ENCODE assay signal across 7 mouse cellular contexts in genomic region chr7:145283487-145284187, GRCm38 (mm10). TPM values are rescaled to one million over a fixed set of nuclear protein-coding genes. Genes with fewer than 3 reads are reported as not detected.
DNase-seq lines count a peak whose midpoint lies in the region; ATAC-seq and TF ChIP-seq lines count a peak whose summit lies in the region.

Gene Tpcn2, minus strand, starts transcription at chr7:145284011.

- intact Hi-C loops in left cerebral cortex, postnatal 4 days (cut with DNase I) = no loop called here

- H3K9ac ChIP-seq in intestine, postnatal 0 days (ENCODE audit: low read depth, low read length) = peak within 1 kb of the TSS; percentile 63
- H3K9ac ChIP-seq in midbrain, embryonic 12.5 days (replicated peaks) = peak within 1 kb of the TSS; percentile 59

- peak; percentile 82 for TF ChIP-seq CTCF in intestine, postnatal 0 days (IDR thresholded peaks at IDR 0.05; ENCODE audit: low read depth)
- TF ChIP-seq CTCF in small intestine, adult 2 months (IDR thresholded peaks at IDR 0.05; ENCODE audit: extremely low read depth, insufficient read length, insufficient replicate concordance, low read depth, low read length) = peak; percentile 61; the same call in 1 of the 2 replicates

- H3K27ac ChIP-seq in embryonic facial prominence, embryonic 10.5 days (replicated peaks) = peak within 1 kb of the TSS; percentile 80
- peak within 1 kb of the TSS; percentile 70 for H3K27ac ChIP-seq in intestine, postnatal 0 days (ENCODE audit: low read depth, low read length)
- no peak within 1 kb of the TSS for H3K27ac ChIP-seq in midbrain, embryonic 12.5 days (replicated peaks)
- H3K27ac ChIP-seq in small intestine, adult 2 months (ENCODE audit: insufficient read depth, low read depth, low read length) = peak within 1 kb of the TSS; percentile 50

- WGBS in embryonic facial prominence, embryonic 10.5 days = 4% methylated on average over 18 of the region's 18 CpGs
- 2% methylated on average over 18 of the region's 18 CpGs for WGBS in intestine, postnatal 0 days
- 4% methylated on average over 18 of the region's 18 CpGs for WGBS in midbrain, embryonic 12.5 days
- 1% methylated on average over 18 of the region's 18 CpGs for WGBS in small intestine, adult 2 months

- H3K4me2 ChIP-seq in intestine, postnatal 0 days (replicated peaks; ENCODE audit: low read depth) = peak within 1 kb of the TSS; percentile 70
- H3K4me2 ChIP-seq in midbrain, embryonic 12.5 days (replicated peaks) = peak within 1 kb of the TSS; percentile 63

- peaks cover 30% of the 10 kb centered on the region for H3K4me1 ChIP-seq in embryonic facial prominence, embryonic 10.5 days
- H3K4me1 ChIP-seq in intestine, postnatal 0 days (replicated peaks; ENCODE audit: control insufficient read depth, insufficient read depth, low read length) = peaks cover 3% of the 10 kb centered on the region; the same call in 1 of the 2 replicates
- peaks cover 12% of the 10 kb centered on the region for H3K4me1 ChIP-seq in midbrain, embryonic 12.5 days
- H3K4me1 ChIP-seq in small intestine, adult 2 months (ENCODE audit: control insufficient read depth, insufficient read depth, insufficient read length, low read length) = peaks cover 19% of the 10 kb centered on the region

- peak within 1 kb of the TSS; percentile 59 for H3K4me3 ChIP-seq in embryonic facial prominence, embryonic 10.5 days
- H3K4me3 ChIP-seq in intestine, postnatal 0 days (ENCODE audit: low read depth, low read length) = peak within 1 kb of the TSS; percentile 56
- H3K4me3 ChIP-seq in midbrain, embryonic 12.5 days = peak within 1 kb of the TSS; percentile 50
- H3K4me3 ChIP-seq in small intestine, adult 2 months (ENCODE audit: low read depth, low read length) = peak within 1 kb of the TSS; percentile 74

- ATAC-seq in intestine, postnatal 0 days = peak; percentile 89
- peak; percentile 93 for ATAC-seq in midbrain, embryonic 12.5 days (ENCODE audit: low FRiP score, low read depth)

- no peaks in the 10 kb centered on the region for H3K9me3 ChIP-seq in embryonic facial prominence, embryonic 10.5 days
- no peaks in the 10 kb centered on the region for H3K9me3 ChIP-seq in intestine, postnatal 0 days (ENCODE audit: control insufficient read depth)
- no peaks in the 10 kb centered on the region for H3K9me3 ChIP-seq in midbrain, embryonic 12.5 days

- TF ChIP-seq POLR2A in small intestine, adult 2 months (IDR thresholded peaks at IDR 0.05; ENCODE audit: low read depth, low read length) = peak; percentile 68

- no peaks in the 10 kb centered on the region for H3K27me3 ChIP-seq in embryonic facial prominence, embryonic 10.5 days (replicated peaks; ENCODE audit: low read depth, poor library complexity, severe bottlenecking)
- no peaks in the 10 kb centered on the region for H3K27me3 ChIP-seq in intestine, postnatal 0 days (replicated peaks; ENCODE audit: control insufficient read depth, insufficient read depth, low read length)
- H3K27me3 ChIP-seq in midbrain, embryonic 12.5 days = no peaks in the 10 kb centered on the region
- H3K27me3 ChIP-seq in small intestine, adult 2 months (ENCODE audit: control insufficient read depth, insufficient read depth, low read length) = no peaks in the 10 kb centered on the region

- peaks cover 15% of the 10 kb centered on the region for H3K36me3 ChIP-seq in embryonic facial prominence, embryonic 10.5 days (replicated peaks)
- H3K36me3 ChIP-seq in intestine, postnatal 0 days (ENCODE audit: control insufficient read depth, insufficient read depth) = peaks cover 12% of the 10 kb centered on the region; the same call in 1 of the 2 replicates
- peaks cover 11% of the 10 kb centered on the region for H3K36me3 ChIP-seq in midbrain, embryonic 12.5 days
- H3K36me3 ChIP-seq in small intestine, adult 2 months (ENCODE audit: control insufficient read depth, insufficient read depth, low read length) = peaks cover 8% of the 10 kb centered on the region

- peak; percentile 97 for DNase-seq in adrenal gland, postnatal 10 days
- peak; percentile 94 for DNase-seq in embryonic facial prominence, embryonic 10.5 days (ENCODE audit: low spot score)
- peak; percentile 52 for DNase-seq in gonadal fat pad, adult 2 months (ENCODE audit: low read depth)
- DNase-seq in left cerebral cortex, postnatal 4 days = peak; percentile 94

RNA-seq across cellular contexts. Expression of gene Tpcn2, which starts in this region (rescaled TPM):
- total RNA-seq in adrenal gland, postnatal 10 days (2021) = 10 to 100 TPM; 12.4 to 18.4 TPM
- polyA plus RNA-seq in embryonic facial prominence, embryonic 10.5 days (2016; fragmentation: Nextera tagmentation; extraction: Ambion mirVana) = 6.5 TPM in 2 replicates
- 15.9 and 23.1 TPM in 2 replicates for polyA plus RNA-seq in gonadal fat pad, adult 2 months (2012; rRNA removed)
- polyA plus RNA-seq in intestine, postnatal 0 days (2015; fragmentation: Nextera tagmentation; extraction: Ambion mirVana) = 7.6 and 8.0 TPM in 2 replicates
- 1 to 10 TPM; 4.7 to 5.0 TPM for total RNA-seq in left cerebral cortex, postnatal 4 days (2021)
- polyA plus RNA-seq in midbrain, embryonic 12.5 days (2016; fragmentation: Nextera tagmentation; extraction: Ambion mirVana) = 5.2 and 5.9 TPM in 2 replicates
- polyA plus RNA-seq in small intestine, adult 2 months (2012; rRNA removed) = 8.5 and 10.8 TPM in 2 replicates
